ENCODE assay signal across 8 mouse cellular contexts in the genomic region with DNA sequence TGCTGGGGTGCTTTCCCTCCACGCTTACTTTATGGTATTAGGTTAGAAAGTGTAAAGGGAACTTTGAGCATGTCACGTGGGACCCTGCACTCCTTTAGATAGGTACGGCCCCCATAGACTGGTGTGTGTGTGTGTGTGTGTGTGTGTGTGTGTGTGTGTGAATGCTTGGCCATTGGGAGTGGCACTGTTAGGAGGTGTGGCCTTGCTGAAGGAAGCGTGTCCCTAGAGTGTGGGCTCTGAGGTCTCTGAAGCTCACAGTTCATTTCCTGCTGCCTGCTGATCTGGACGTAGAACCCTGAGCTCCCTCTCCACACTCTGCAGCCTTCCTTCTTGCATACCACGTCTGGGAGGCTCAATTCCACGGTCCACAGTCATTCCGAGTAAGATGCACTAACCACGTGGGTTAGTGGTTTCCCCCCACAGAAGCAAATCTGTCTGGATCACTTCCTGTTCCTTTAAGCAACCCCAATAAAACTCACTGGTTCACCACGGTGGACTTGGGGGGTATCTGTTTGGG. TPM values are rescaled to one million over a fixed set of nuclear protein-coding genes. Genes with fewer than 3 reads are reported as not detected.
DNase-seq lines count a peak whose midpoint lies in the region; ATAC-seq and TF ChIP-seq lines count a peak whose summit lies in the region.

No protein-coding gene starts in this region.

- POLR2A ChIA-PET in Patski (lab: Charles Lee) = interaction anchor here (0.5 kb wide), 1 partner anchor 18 kb away, joined by 3 read pairs; no protein-coding TSS in a partner anchor

- in situ Hi-C loops in Patski (cut with MboI; ENCODE audit: low pct_unique_long_range_greater_than_20kb) = no loop called here

- peak; percentile 24 for DNase-seq in kidney, adult 2 months
- no peak for DNase-seq in kidney, postnatal 25 days
- DNase-seq in Patski (ENCODE audit: low read depth, low spot score) = no peak
- DNase-seq in limb, embryonic 11.5 days (ENCODE audit: low spot score) = no peak
- no peak for DNase-seq in right cerebral cortex, postnatal 25 days
- no peak for DNase-seq in adrenal gland, postnatal 14 days
- no peak for DNase-seq in ovary, postnatal 36 days (ENCODE audit: low spot score)

- 52% methylated on average over 10 of the region's 10 CpGs for WGBS in kidney, adult 2 months
- 69% methylated on average over 10 of the region's 10 CpGs for WGBS in limb, embryonic 11.5 days

- 0 out of 2 replicates have a peak, but pooled peaks cover 3% of the 10 kb centered on the region for H3K4me1 ChIP-seq in kidney, adult 2 months (ENCODE audit: control insufficient read depth, insufficient read depth, low read length)
- H3K4me1 ChIP-seq in limb, embryonic 11.5 days (ENCODE audit: control insufficient read depth, insufficient read depth, low read length) = 0 out of 2 replicates have a peak, but pooled peaks cover 4% of the 10 kb centered on the region

- CTCF ChIA-PET in Patski (lab: Charles Lee) = interaction anchor here (1.0 kb wide), 1 partner anchor 13 kb away, joined by 3 read pairs; no protein-coding TSS in a partner anchor

- H3K9me3 ChIP-seq in limb, embryonic 11.5 days (ENCODE audit: control insufficient read depth, low read length) = no peaks in the 10 kb centered on the region

- H3K36me3 ChIP-seq in kidney, adult 2 months (ENCODE audit: control insufficient read depth, insufficient read depth, low read length) = no peaks in the 10 kb centered on the region
- H3K36me3 ChIP-seq in limb, embryonic 11.5 days (ENCODE audit: control insufficient read depth, insufficient read depth, low read length) = peaks cover 10% of the 10 kb centered on the region

- TF ChIP-seq CTCF in kidney, adult 2 months (conservative IDR thresholded peaks at IDR 0.05; ENCODE audit: insufficient read depth, insufficient read length, low read depth, low read length) = no peak
- no peak for TF ChIP-seq CTCF in Patski (IDR thresholded peaks at IDR 0.05)

- no peak overlapping the region for H3K9ac ChIP-seq in limb, embryonic 11.5 days (ENCODE audit: low read length)

- peak overlapping the region; percentile 34 for H3K27ac ChIP-seq in kidney, adult 2 months (ENCODE audit: insufficient read depth, low read depth, low read length)
- H3K27ac ChIP-seq in limb, embryonic 11.5 days (replicated peaks; ENCODE audit: low read depth, low read length) = peak overlapping the region; percentile 52; the same call in 1 of the 2 replicates

- ATAC-seq in Patski = peak; percentile 31
- no peak for ATAC-seq in limb, embryonic 11.5 days (ENCODE audit: insufficient number of reproducible peaks, low FRiP score, low TSS enrichment, low read depth)
- peak; percentile 42 for ATAC-seq in monocyte, adult 5-6 weeks (replicated peaks; ENCODE audit: insufficient number of reproducible peaks, low FRiP score, low TSS enrichment, poor library complexity, severe bottlenecking)

- no peak overlapping the region for H3K4me2 ChIP-seq in limb, embryonic 11.5 days (ENCODE audit: low read depth, severe bottlenecking)

- H3K4me3 ChIP-seq in kidney, adult 2 months (ENCODE audit: insufficient read depth, low read depth, low read length) = no peak overlapping the region
- H3K4me3 ChIP-seq in limb, embryonic 11.5 days (ENCODE audit: low read depth, low read length) = no peak overlapping the region

- no peaks in the 10 kb centered on the region for H3K27me3 ChIP-seq in kidney, adult 2 months (replicated peaks; ENCODE audit: control insufficient read depth, insufficient read depth, low read length)
- H3K27me3 ChIP-seq in Patski = no peaks in the 10 kb centered on the region
- no peaks in the 10 kb centered on the region for H3K27me3 ChIP-seq in limb, embryonic 11.5 days (ENCODE audit: control insufficient read depth, insufficient read depth, low read length)

- TF ChIP-seq POLR2A in kidney, adult 2 months (IDR thresholded peaks at IDR 0.05; ENCODE audit: low read depth, low read length) = no peak

RNA-seq across cellular contexts. Expression of gene Golm1, which starts 19.2 kb away (rescaled TPM):
- polyA plus RNA-seq in kidney, adult 2 months (2012; rRNA removed) = 5.3 and 6.5 TPM in 2 replicates
- polyA plus RNA-seq in Patski (2021) = 290 TPM
- 67.2 and 71.1 TPM in 2 replicates for polyA plus RNA-seq in limb, embryonic 11.5 days (2014; fragmentation: Nextera tagmentation; extraction: Ambion mirVana)
- total RNA-seq in monocyte, adult 5-6 weeks (2017) = 42.8 to 82.0 TPM (median 46.1 TPM) in 3 replicates
- total RNA-seq in adrenal gland, postnatal 14 days (2021) = 10.7 and 13.7 TPM in 2 replicates

RNA-seq across cellular contexts. Expression of gene 4921517D22Rik, which starts 37.5 kb away (rescaled TPM):
- polyA plus RNA-seq in kidney, adult 2 months (2012; rRNA removed) = not detected in 2 replicates
- polyA plus RNA-seq in Patski (2021) = not detected
- not detected in 2 replicates for polyA plus RNA-seq in limb, embryonic 11.5 days (2014; fragmentation: Nextera tagmentation; extraction: Ambion mirVana)
- total RNA-seq in monocyte, adult 5-6 weeks (2017) = not detected in 3 replicates
- not detected in 2 replicates for total RNA-seq in adrenal gland, postnatal 14 days (2021)

RNA-seq across cellular contexts. Expression of gene Spata31d1a, which starts 53.8 kb away (rescaled TPM):
- not detected in 2 replicates for polyA plus RNA-seq in kidney, adult 2 months (2012; rRNA removed)
- polyA plus RNA-seq in Patski (2021) = 0.01 TPM
- polyA plus RNA-seq in limb, embryonic 11.5 days (2014; fragmentation: Nextera tagmentation; extraction: Ambion mirVana) = 0.03 TPM in 1 of 2 replicates, not detected in the other
- total RNA-seq in monocyte, adult 5-6 weeks (2017) = not detected in 3 replicates
- not detected in 2 replicates for total RNA-seq in adrenal gland, postnatal 14 days (2021)

RNA-seq across cellular contexts. Expression of gene Spata31d1b, which starts 55.7 kb away (rescaled TPM):
- polyA plus RNA-seq in kidney, adult 2 months (2012; rRNA removed) = 0.03 TPM in 2 replicates
- not detected for polyA plus RNA-seq in Patski (2021)
- not detected in 2 replicates for polyA plus RNA-seq in limb, embryonic 11.5 days (2014; fragmentation: Nextera tagmentation; extraction: Ambion mirVana)
- total RNA-seq in monocyte, adult 5-6 weeks (2017) = 0.19 TPM in 1 of 3 replicates, not detected in the others
- not detected in 2 replicates for total RNA-seq in adrenal gland, postnatal 14 days (2021)
